Mouse (Mus musculus): ENCODE data around the gene Adk.

DNA sequence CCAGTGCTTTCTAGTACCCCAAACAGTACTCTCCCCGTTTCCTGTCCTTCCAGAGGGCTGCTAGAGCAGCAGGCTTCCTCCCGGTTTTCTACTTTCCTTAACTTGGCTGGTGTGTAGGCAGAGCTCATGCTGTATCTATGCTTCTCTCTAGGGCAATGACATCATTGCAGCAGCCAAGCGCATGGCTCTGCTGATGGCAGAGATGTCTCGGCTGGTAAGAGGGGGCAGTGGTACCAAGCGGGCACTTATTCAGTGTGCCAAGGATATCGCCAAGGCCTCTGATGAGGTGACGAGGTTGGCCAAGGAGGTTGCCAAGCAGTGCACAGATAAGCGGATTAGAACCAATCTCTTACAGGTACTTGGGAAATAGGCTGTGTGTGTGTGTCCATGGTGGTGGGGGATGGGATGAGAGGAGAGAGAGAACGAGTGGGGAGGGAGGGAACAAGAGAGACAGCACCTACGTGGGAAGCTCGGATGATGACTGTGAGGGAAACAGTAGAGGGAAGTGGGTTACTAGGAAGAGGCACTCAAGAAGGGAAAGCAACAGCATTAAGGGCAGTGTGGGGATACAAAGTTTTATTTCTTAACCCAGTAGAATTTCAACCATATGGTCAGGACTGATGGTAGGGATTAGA lies 23.2 kb upstream of the Adk start:
- no peak for TF ChIP-seq ZC3H11A (IDR thresholded peaks at IDR 0.05; ENCODE audit: borderline replicate concordance, low read depth, low read length)
- no peak for TF ChIP-seq CHD2 (IDR thresholded peaks at IDR 0.05; ENCODE audit: low read depth, low read length)
- TF ChIP-seq HCFC1 (IDR thresholded peaks at IDR 0.05; ENCODE audit: borderline replicate concordance, insufficient read depth, low read length), result no peak
- no peak for TF ChIP-seq MAFK (IDR thresholded peaks at IDR 0.05; ENCODE audit: insufficient read depth, low read depth, low read length)
